Mouse (Mus musculus) CH12.LX (cell line): ENCODE results near the gene Gbe1. TPM values are rescaled to one million over a fixed set of nuclear protein-coding genes. Genes with fewer than 3 reads are reported as not detected.

ENCODE experiments used
- DNase-seq: peaks from one replicate; pipeline ENCODE4 v3.0.0-alpha.2; 2013; ENCODE audit errors: extremely low read depth
- H3K27ac ChIP-seq: 2 replicates; pipeline ENCODE4 v1.5.1; 2012; ENCODE audit warnings: low read depth, mild to moderate bottlenecking, control low read depth, moderate library complexity; ENCODE audit not compliant: insufficient read depth
- H3K27me3 ChIP-seq: replicated peaks from 2 replicates; pipeline ENCODE3; 2012; ENCODE audit warnings: inconsistent platforms
- H3K36me3 ChIP-seq, 2 experiments: replicated peaks in 1 of 2; 2 replicates each; pipeline versions ENCODE3 to v1.6.1; 2012; ENCODE audit warnings: inconsistent platforms in 1 of 2, low read length in 1 of 2, mild to moderate bottlenecking in 1 of 2, mixed read lengths in 1 of 2, moderate library complexity in 1 of 2; ENCODE audit not compliant: control insufficient read depth in 1 of 2, insufficient read depth in 1 of 2
- H3K4me1 ChIP-seq, 2 experiments: 2 replicates each; pipeline ENCODE4 v1.6.1; 2012; ENCODE audit warnings: inconsistent platforms in 1 of 2, moderate library complexity in 1 of 2; ENCODE audit not compliant: insufficient read depth in 2 of 2, control insufficient read depth in 1 of 2
- H3K4me2 ChIP-seq: 2 replicates; pipeline ENCODE4 v1.6.1; 2012; ENCODE audit warnings: low read depth, mild to moderate bottlenecking, control low read depth; ENCODE audit not compliant: poor library complexity, insufficient read depth, severe bottlenecking
- H3K4me3 ChIP-seq, 3 experiments: fragments of 150-350 bp in 1 of 3; sonication (generic) in 1 of 3; replicated peaks in 1 of 3; 2 replicates each; pipeline versions ENCODE3 to v1.5.1; 2011 to 2012; ENCODE audit warnings: low read depth in 2 of 3, low read length in 2 of 3, mild to moderate bottlenecking in 2 of 3, moderate library complexity in 2 of 3, control low read depth in 1 of 3, improper control_type of control experiment in 1 of 3, inconsistent platforms in 1 of 3, mixed read lengths in 1 of 3; ENCODE audit not compliant: poor library complexity in 1 of 3
- H3K79me2 ChIP-seq: replicated peaks from 2 replicates; pipeline ENCODE4 v1.6.1; 2012; ENCODE audit warnings: mild to moderate bottlenecking, moderate library complexity; ENCODE audit not compliant: control insufficient read depth, poor library complexity, insufficient read depth, severe bottlenecking; ENCODE audit errors: extremely low read depth
- H3K9ac ChIP-seq: 2 replicates; pipeline ENCODE4 v1.6.1; 2012; ENCODE audit warnings: low read depth, mild to moderate bottlenecking, control low read depth, moderate library complexity; ENCODE audit not compliant: insufficient read depth
- H3K9me3 ChIP-seq: replicated peaks from 2 replicates; pipeline ENCODE3; 2012; ENCODE audit warnings: low read length, inconsistent platforms, mixed read lengths
- BHLHE40 ChIP-seq: IDR thresholded peaks from 2 replicates; pipeline ENCODE4 v1.6.1; 2011; ENCODE audit warnings: mild to moderate bottlenecking, low read depth, low read length, improper control_type of control experiment
- CHD2 ChIP-seq: IDR thresholded peaks from 2 replicates; pipeline ENCODE4 v1.6.1; 2011; ENCODE audit warnings: low read length, improper control_type of control experiment
- CTCF ChIP-seq, 2 experiments: IDR thresholded peaks in 1 of 2; conservative IDR thresholded peaks in 1 of 2; 2 replicates each; pipeline ENCODE4 v1.5.1; 2011 to 2012; ENCODE audit warnings: low read depth in 2 of 2, low read length in 2 of 2, improper control_type of control experiment in 1 of 2, inconsistent platforms in 1 of 2, mild to moderate bottlenecking in 1 of 2, moderate library complexity in 1 of 2
- E2F4 ChIP-seq: IDR thresholded peaks from 2 replicates; pipeline ENCODE4 v1.6.1; 2011; ENCODE audit warnings: low read depth, low read length, improper control_type of control experiment; ENCODE audit not compliant: insufficient replicate concordance
- ELF1 ChIP-seq: IDR thresholded peaks from 2 replicates; pipeline ENCODE4 v1.6.1; 2014; ENCODE audit warnings: low read depth, mild to moderate bottlenecking, inconsistent platforms, low read length, improper control_type of control experiment
- GABPA ChIP-seq: IDR thresholded peaks from 2 replicates; pipeline ENCODE4 v1.6.1; 2012; ENCODE audit warnings: low read depth, low read length, improper control_type of control experiment, inconsistent platforms; ENCODE audit not compliant: insufficient replicate concordance
- HCFC1 ChIP-seq: IDR thresholded peaks from 2 replicates; pipeline ENCODE4 v1.6.1; 2012; ENCODE audit warnings: low read depth, mild to moderate bottlenecking, inconsistent platforms, low read length, improper control_type of control experiment
- IRF4 ChIP-seq: IDR thresholded peaks from 2 replicates; pipeline ENCODE4 v1.6.1; 2014; ENCODE audit warnings: low read depth, mild to moderate bottlenecking, inconsistent platforms, low read length, improper control_type of control experiment
- JUND ChIP-seq: conservative IDR thresholded peaks from 2 replicates; pipeline ENCODE4 v1.6.1; 2011; ENCODE audit warnings: low read depth, low read length, improper control_type of control experiment
- KAT2A ChIP-seq: IDR thresholded peaks from 2 replicates; pipeline ENCODE4 v1.6.1; 2012; ENCODE audit warnings: low read length, improper control_type of control experiment, inconsistent platforms; ENCODE audit not compliant: insufficient replicate concordance
- MAZ ChIP-seq: IDR thresholded peaks from 2 replicates; pipeline ENCODE4 v1.6.1; 2012; ENCODE audit warnings: low read depth, mild to moderate bottlenecking, inconsistent platforms, low read length, improper control_type of control experiment, moderate library complexity
- MEF2A ChIP-seq: IDR thresholded peaks from 2 replicates; pipeline ENCODE4 v1.6.1; 2014; ENCODE audit warnings: low read depth, mild to moderate bottlenecking, inconsistent platforms, low read length, improper control_type of control experiment, borderline replicate concordance
- MYC ChIP-seq: IDR thresholded peaks from 2 replicates; pipeline ENCODE4 v1.6.1; 2011; ENCODE audit warnings: low read depth, mild to moderate bottlenecking, improper control_type of control experiment, low read length
- NRF1 ChIP-seq: IDR thresholded peaks from 2 replicates; pipeline ENCODE4 v1.6.1; 2014; ENCODE audit warnings: low read depth, mild to moderate bottlenecking, inconsistent platforms, low read length, improper control_type of control experiment, moderate library complexity
- POLR2AphosphoS2 ChIP-seq: IDR thresholded peaks from 2 replicates; pipeline ENCODE4 v1.6.1; 2011; ENCODE audit warnings: low read depth, low read length, improper control_type of control experiment
- RCOR1 ChIP-seq: conservative IDR thresholded peaks from 2 replicates; pipeline ENCODE4 v1.6.1; 2012; ENCODE audit warnings: low read depth, mild to moderate bottlenecking, inconsistent platforms, low read length, improper control_type of control experiment
- SIN3A ChIP-seq: IDR thresholded peaks from 2 replicates; pipeline ENCODE4 v1.6.1; 2012; ENCODE audit warnings: low read length, improper control_type of control experiment, inconsistent platforms
- TBP ChIP-seq: conservative IDR thresholded peaks from 2 replicates; pipeline ENCODE4 v1.6.1; 2011; ENCODE audit warnings: low read depth, low read length, improper control_type of control experiment
- UBTF ChIP-seq: IDR thresholded peaks from 2 replicates; pipeline ENCODE4 v1.6.1; 2012; ENCODE audit warnings: low read depth, mild to moderate bottlenecking, inconsistent platforms, low read length, improper control_type of control experiment, moderate library complexity
- USF1 ChIP-seq: IDR thresholded peaks from 2 replicates; pipeline ENCODE4 v1.6.1; 2014; ENCODE audit warnings: low read depth, mild to moderate bottlenecking, inconsistent platforms, low read length, improper control_type of control experiment
- USF2 ChIP-seq: conservative IDR thresholded peaks from 2 replicates; pipeline ENCODE4 v1.6.1; 2011; ENCODE audit warnings: low read depth, low read length, improper control_type of control experiment
- ZKSCAN1 ChIP-seq: IDR thresholded peaks from 2 replicates; pipeline ENCODE4 v1.6.1; 2012; ENCODE audit warnings: low read depth, inconsistent platforms, low read length, improper control_type of control experiment, borderline replicate concordance
- ZMIZ1 ChIP-seq: IDR thresholded peaks from 2 replicates; pipeline ENCODE4 v1.6.1; 2012; ENCODE audit warnings: low read depth, mild to moderate bottlenecking, inconsistent platforms, low read length, improper control_type of control experiment
- ZNF384 ChIP-seq: IDR thresholded peaks from 2 replicates; pipeline ENCODE4 v1.6.1; 2012; ENCODE audit warnings: low read depth, low read length, improper control_type of control experiment, inconsistent platforms
- dilution Hi-C: fragments of 300-500 bp; cut with MboI; formaldehyde crosslinking; loops from 2 replicates; pipeline ENCODE4 v1.14.3; 2020; ENCODE audit warnings: low sequenced_read_pairs; ENCODE audit not compliant: extremely low pct_unique_long_range_greater_than_20kb, extremely low pct_ligation_motif_present
- in situ Hi-C: fragments of 300-500 bp; cut with MboI; formaldehyde crosslinking; loops from 3 replicates; pipeline ENCODE4 v1.14.3; 2019; ENCODE audit warnings: low sequenced_read_pairs, low pct_ligation_motif_present, low pct_unique_long_range_greater_than_20kb, mixed read lengths
- polyA plus RNA-seq: library from polyadenylated mRNA; unstranded; fragments of >175 nt; gene quantifications from 2 replicates; pipeline ENCODE4 v1.2.1, GENCODE M21; 2012; ENCODE audit warnings: low read depth; ENCODE audit not compliant: insufficient read length
- total RNA-seq, 2 experiments: library from RNA; depleted of rRNA; stranded (reverse); fragments of 300-350 nt in 1 of 2; fragments of >200 nt in 1 of 2; gene quantifications; 2 replicates each; pipeline ENCODE4 v1.2.3; 2012 to 2014

Gene Gbe1
- total and polyA plus RNA-seq, 3 experiments, result not detected

DNA sequence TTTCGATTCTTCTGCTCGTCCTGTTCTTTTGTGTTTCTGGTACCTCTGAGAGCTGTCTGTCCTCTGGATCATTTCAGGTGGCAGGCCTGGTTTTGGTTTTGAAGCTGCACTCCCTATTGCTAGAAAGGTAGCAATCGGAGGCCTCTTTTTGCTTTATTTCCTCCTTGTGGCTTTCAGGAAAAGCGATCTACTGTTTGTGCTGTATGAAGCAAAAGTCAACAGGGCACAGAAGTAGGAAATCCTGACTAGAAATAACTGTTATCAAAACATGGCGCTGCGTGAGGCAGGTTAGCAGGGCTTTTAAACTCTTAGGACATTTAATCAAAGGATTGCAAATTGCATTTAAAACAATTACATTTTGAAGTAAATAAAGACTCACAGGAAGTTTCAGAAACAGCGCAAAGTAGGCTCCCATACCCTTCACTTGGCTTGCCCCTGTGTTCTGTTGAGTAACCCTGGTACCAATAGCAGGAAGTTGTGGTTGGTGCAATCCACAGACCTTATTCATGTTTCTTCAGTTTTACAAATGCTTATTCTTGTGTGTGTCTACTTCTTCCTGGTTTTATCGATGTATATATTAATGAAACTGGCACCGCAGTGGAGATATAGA is 12.7 kb downstream of the Gbe1 start:
- DNase-seq, result no peak
- Histone ChIP-seq H3K4me2 (no peak overlapping the region), H3K27me3 (no peaks in the 10 kb centered on the region), H3K9ac (no peak overlapping the region), H3K4me3 (no peak overlapping the region), H3K9me3 (peaks cover 64% of the 10 kb centered on the region), H3K27ac (no peak overlapping the region), H3K36me3 (no peaks in the 10 kb centered on the region), H3K4me1 (no peaks in the 10 kb centered on the region), H3K79me2 (no peaks in the 10 kb centered on the region)
- dilution Hi-C loops (no loop called here), in situ Hi-C loops (no loop called here)
- no peak for TF ChIP-seq SIN3A
- no peak for TF ChIP-seq IRF4
- TF ChIP-seq ZMIZ1, result no peak
- TF ChIP-seq CTCF (conservative IDR thresholded peaks at IDR 0.05 in 1 of 2, IDR thresholded peaks at IDR 0.05 in 1 of 2; ENCODE audit: low read depth in 2 of 2, low read length in 2 of 2), result no peak
- no peak for TF ChIP-seq ELF1
- TF ChIP-seq E2F4, result no peak
- no peak for TF ChIP-seq USF1
- no peak for TF ChIP-seq JUND
- no peak for TF ChIP-seq UBTF
- no peak for TF ChIP-seq CHD2
- TF ChIP-seq ZKSCAN1, result no peak
- no peak for TF ChIP-seq MEF2A

GRCm38 (mm10) chr16:70328566-70328965 is 14.8 kb downstream of the Gbe1 start:
- H3K9ac ChIP-seq, result no peak overlapping the region
- no peak overlapping the region for H3K27ac ChIP-seq
- H3K79me2 ChIP-seq, result no peaks in the 10 kb centered on the region
- H3K27me3 ChIP-seq, result no peaks in the 10 kb centered on the region
- TF ChIP-seq RCOR1 (no peak), ZNF384 (no peak), USF2 (no peak)
- no peak for DNase-seq
- H3K4me1 ChIP-seq, result no peaks in the 10 kb centered on the region
- dilution Hi-C loops, result no loop called here
- H3K4me3 ChIP-seq, result no peak overlapping the region
- in situ Hi-C loops, result no loop called here
- H3K36me3 ChIP-seq, result no peaks in the 10 kb centered on the region
- no peak overlapping the region for H3K4me2 ChIP-seq
- peaks cover 59% of the 10 kb centered on the region for H3K9me3 ChIP-seq

DNA sequence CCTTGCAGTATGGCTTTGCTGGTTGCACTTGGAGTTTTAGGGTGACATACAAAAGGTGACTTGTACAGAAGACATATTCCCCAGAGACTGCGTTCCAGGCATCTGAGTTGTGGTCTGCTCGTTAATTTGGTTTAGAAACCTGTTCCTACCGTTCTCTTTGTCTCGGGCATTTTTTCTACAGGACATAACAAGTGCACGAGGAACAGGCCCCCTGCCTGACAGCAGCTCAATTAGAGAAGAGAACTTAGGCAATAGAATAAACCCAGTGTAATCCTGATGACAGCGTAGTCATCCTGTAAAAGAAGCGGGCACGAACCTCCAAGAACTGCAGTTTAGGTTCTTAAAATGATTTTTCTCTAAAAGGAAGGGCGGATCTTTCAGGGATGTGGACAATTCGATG is 15.3 kb downstream of the Gbe1 start:
- Histone ChIP-seq H3K4me1 (no peaks in the 10 kb centered on the region), H3K79me2 (no peaks in the 10 kb centered on the region), H3K4me3 (no peak overlapping the region), H3K4me2 (no peak overlapping the region), H3K9ac (no peak overlapping the region), H3K27ac (no peak overlapping the region), H3K9me3 (peaks cover 60% of the 10 kb centered on the region), H3K36me3 (no peaks in the 10 kb centered on the region)
- no peak for DNase-seq
- dilution Hi-C loops, result no loop called here
- TF ChIP-seq MYC (no peak), POLR2AphosphoS2 (no peak), NRF1 (no peak), SIN3A (no peak), GABPA (no peak), BHLHE40 (no peak), HCFC1 (no peak), KAT2A (no peak), MAZ (no peak), JUND (no peak), TBP (no peak), UBTF (no peak)
- TF ChIP-seq, all 38 proteins: peak for 0
- in situ Hi-C loops, result no loop called here
- no peaks in the 10 kb centered on the region for H3K27me3 ChIP-seq
